Mouse (Mus musculus): ENCODE measurements around the gene Mlf1.
A peak's percentile ranks its signal among the peaks of the same experiment; 100 is the strongest.

The Mlf1 gene

GRCm38 (mm10) chr3:67447143-67447542 is 73.2 kb downstream of the Mlf1 start:
- DNase-seq (ENCODE audit: low read depth, low spot score): peak; percentile 67
